Mouse (Mus musculus): ENCODE measurements around the gene Kif20b. TPM values are rescaled to one million over a fixed set of nuclear protein-coding genes. Genes with fewer than 3 reads are reported as not detected.

Gene Kif20b
- polyA plus RNA-seq, 1 experiment from 2014 or later, result 15.6 TPM

- Histone ChIP-seq H3K4me3 (ENCODE audit: low read depth, low read length) (no peak overlapping the region), H3K27ac (replicated peaks) (no peak overlapping the region), H3K27me3 (ENCODE audit: control insufficient read depth, insufficient read depth, low read length) (no peaks in the 10 kb centered on the region), H3K4me1 (replicated peaks; ENCODE audit: control insufficient read depth, insufficient read depth) (no peaks in the 10 kb centered on the region), H3K4me2 (replicated peaks; ENCODE audit: low read depth) (no peak overlapping the region), H3K9ac (ENCODE audit: low read length) (no peak overlapping the region), H3K9me3 (ENCODE audit: control insufficient read depth, low read length) (no peaks in the 10 kb centered on the region), H3K36me3 (ENCODE audit: control insufficient read depth, insufficient read depth, low read length) (no peaks in the 10 kb centered on the region)
- ATAC-seq (ENCODE audit: low FRiP score, low TSS enrichment) (0 out of 2 replicates have a peak, but pooled peaks have one; percentile 47), DNase-seq (ENCODE audit: low spot score) (peak; percentile 30)
- WGBS, result 10% methylated on average over 1 of the region's 1 CpGs
- TF ChIP-seq CTCF (IDR thresholded peaks at IDR 0.05; ENCODE audit: low read depth) (peak; percentile 90), EP300 (optimal IDR thresholded peaks at IDR 0.05) (no peak)
Observed at GRCm38 (mm10) chr19:34992969-34993527, 70.9 kb downstream of the Kif20b start.

GRCm38 (mm10) chr19:35015058-35015457, 92.9 kb downstream of the Kif20b start:
- no peaks in the 10 kb centered on the region for H3K27me3 ChIP-seq (ENCODE audit: control insufficient read depth, insufficient read depth, low read length)
- H3K27ac ChIP-seq (replicated peaks), result no peak overlapping the region
- H3K9me3 ChIP-seq (ENCODE audit: control insufficient read depth, low read length), result no peaks in the 10 kb centered on the region
- WGBS, result 52% methylated on average over 3 of the region's 3 CpGs
- H3K9ac ChIP-seq (ENCODE audit: low read length), result no peak overlapping the region
- TF ChIP-seq CTCF (IDR thresholded peaks at IDR 0.05; ENCODE audit: low read depth), result no peak
- TF ChIP-seq EP300 (optimal IDR thresholded peaks at IDR 0.05), result no peak
- no peak overlapping the region for H3K4me2 ChIP-seq (replicated peaks; ENCODE audit: low read depth)
- no peak for ATAC-seq (ENCODE audit: low FRiP score, low TSS enrichment)
- no peaks in the 10 kb centered on the region for H3K4me1 ChIP-seq (replicated peaks; ENCODE audit: control insufficient read depth, insufficient read depth)
- no peak for DNase-seq (ENCODE audit: low spot score)
- H3K4me3 ChIP-seq (ENCODE audit: low read depth, low read length), result no peak overlapping the region
- no peaks in the 10 kb centered on the region for H3K36me3 ChIP-seq (ENCODE audit: control insufficient read depth, insufficient read depth, low read length)

- H3K27me3 ChIP-seq (ENCODE audit: control insufficient read depth, insufficient read depth, low read length), result no peaks in the 10 kb centered on the region
- no peak overlapping the region for H3K4me2 ChIP-seq (replicated peaks; ENCODE audit: low read depth)
- H3K9ac ChIP-seq (ENCODE audit: low read length), result no peak overlapping the region
- no peak for ATAC-seq (ENCODE audit: low FRiP score, low TSS enrichment)
- no peaks in the 10 kb centered on the region for H3K4me1 ChIP-seq (replicated peaks; ENCODE audit: control insufficient read depth, insufficient read depth)
- H3K36me3 ChIP-seq (ENCODE audit: control insufficient read depth, insufficient read depth, low read length), result no peaks in the 10 kb centered on the region
- no peaks in the 10 kb centered on the region for H3K9me3 ChIP-seq (ENCODE audit: control insufficient read depth, low read length)
- H3K4me3 ChIP-seq (ENCODE audit: low read depth, low read length), result no peak overlapping the region
- TF ChIP-seq CTCF (IDR thresholded peaks at IDR 0.05; ENCODE audit: low read depth) (no peak), EP300 (optimal IDR thresholded peaks at IDR 0.05) (no peak)
- H3K27ac ChIP-seq (replicated peaks), result no peak overlapping the region
- WGBS, result 50% methylated on average over 4 of the region's 4 CpGs
- DNase-seq (ENCODE audit: low spot score), result no peak
Observed at GRCm38 (mm10) chr19:35017474-35018208, 95.5 kb downstream of the Kif20b start.

GRCm38 (mm10) chr19:35018209-35018581, 96.0 kb downstream of the Kif20b start:
- Histone ChIP-seq H3K4me1 (replicated peaks; ENCODE audit: control insufficient read depth, insufficient read depth) (no peaks in the 10 kb centered on the region), H3K9ac (ENCODE audit: low read length) (no peak overlapping the region), H3K9me3 (ENCODE audit: control insufficient read depth, low read length) (no peaks in the 10 kb centered on the region), H3K27ac (replicated peaks) (no peak overlapping the region), H3K27me3 (ENCODE audit: control insufficient read depth, insufficient read depth, low read length) (no peaks in the 10 kb centered on the region), H3K36me3 (ENCODE audit: control insufficient read depth, insufficient read depth, low read length) (no peaks in the 10 kb centered on the region), H3K4me3 (ENCODE audit: low read depth, low read length) (no peak overlapping the region), H3K4me2 (replicated peaks; ENCODE audit: low read depth) (no peak overlapping the region)
- no peak for TF ChIP-seq CTCF (IDR thresholded peaks at IDR 0.05; ENCODE audit: low read depth)
- TF ChIP-seq EP300 (optimal IDR thresholded peaks at IDR 0.05), result no peak
- DNase-seq (ENCODE audit: low spot score) (no peak), ATAC-seq (ENCODE audit: low FRiP score, low TSS enrichment) (no peak)
- WGBS, result 57% methylated on average over 4 of the region's 4 CpGs

MicroRNA genes within 50 kb of the gene (microRNA counts, 519-probe panel; counts per million panel counts)
- microRNA mmu-miR-1950, result not detected

Small RNA genes lying within 50 kb of the gene (microRNA-seq; reads per million reads assigned to microRNA genes)
- not detected for gene Mir1950

Other genes starting within 250 kb of the Kif20b start
- 0.63 and 0.74 TPM in 2 replicates for gene Slc16a12, start 175.1 kb upstream of the Kif20b start, polyA plus RNA-seq (2015; fragmentation: Nextera tagmentation; extraction: Ambion mirVana)
- gene Pank1, start 42.9 kb upstream of the Kif20b start, polyA plus RNA-seq (2015; fragmentation: Nextera tagmentation; extraction: Ambion mirVana), result 3.9 and 4.3 TPM in 2 replicates

Data from stomach, postnatal 0 days (tissue).